Mouse (Mus musculus) heart, adult 2 months (tissue): ENCODE results near the gene Gfra1. TPM values are rescaled to one million over a fixed set of nuclear protein-coding genes. Genes with fewer than 3 reads are reported as not detected.

ENCODE experiments used
- DNase-seq, 2 experiments: peaks; one replicate each; pipeline ENCODE4 v3.0.0; 2021
- H3K27ac ChIP-seq: fragments of 200-600 bp; 2 replicates; pipeline ENCODE4 v1.8.1; 2022
- H3K27me3 ChIP-seq: fragments of 200-500 bp; 2 replicates; pipeline ENCODE4 v1.6.1; 2012; ENCODE audit warnings: mild to moderate bottlenecking, low read length, inconsistent platforms, mixed read lengths; ENCODE audit not compliant: control insufficient read depth, insufficient read depth
- H3K36me3 ChIP-seq: fragments of 200-500 bp; 2 replicates; pipeline ENCODE4 v1.6.1; 2012; ENCODE audit warnings: low read length, inconsistent platforms; ENCODE audit not compliant: control insufficient read depth, insufficient read depth
- H3K4me1 ChIP-seq: fragments of 200-500 bp; 2 replicates; pipeline ENCODE4 v1.6.1; 2011; ENCODE audit warnings: low read length; ENCODE audit not compliant: control insufficient read depth, insufficient read depth
- H3K4me3 ChIP-seq: fragments of 200-600 bp; 2 replicates; pipeline ENCODE4 v1.8.1; 2022
- H3K79me2 ChIP-seq: fragments of 200-500 bp; replicated peaks from 2 replicates; pipeline ENCODE4 v1.6.1; 2012; ENCODE audit warnings: mild to moderate bottlenecking, inconsistent platforms, low read length, moderate library complexity, mixed read lengths; ENCODE audit not compliant: control insufficient read depth, insufficient read depth
- H3K9ac ChIP-seq: fragments of 200-500 bp; 2 replicates; pipeline ENCODE4 v1.6.1; 2012; ENCODE audit warnings: low read depth, mild to moderate bottlenecking, control low read depth, inconsistent platforms, low read length, mixed read lengths
- CTCF ChIP-seq: fragments of 200-600 bp; IDR thresholded peaks from 2 replicates; pipeline ENCODE4 v1.8.1; 2022; ENCODE audit warnings: antibody characterized with exemption, mild to moderate bottlenecking, moderate library complexity
- EP300 ChIP-seq: fragments of 200-500 bp; IDR thresholded peaks from 2 replicates; pipeline ENCODE4 v1.6.1; 2011; ENCODE audit warnings: low read depth, low read length, control low read depth; ENCODE audit not compliant: insufficient read depth
- POLR2A ChIP-seq: fragments of 200-500 bp; IDR thresholded peaks from 2 replicates; pipeline ENCODE4 v1.6.1; 2011; ENCODE audit warnings: mild to moderate bottlenecking, low read depth, low read length, control low read depth; ENCODE audit not compliant: insufficient read depth
- WGBS: fragments of 180-500 bp; shearing (Covaris S2); methylation state at CpG from one replicate; pipeline ENCODE4 v1.1.7; 2018; 5-methylcytosine and 5-hydroxymethylcytosine counted together
- intact Hi-C: fragments of 180-260 bp; cut with DNase I; formaldehyde crosslinking; loops from one replicate; pipeline ENCODE4 v1.15.1; 2025
- polyA plus RNA-seq: library from polyadenylated mRNA; depleted of rRNA; stranded (reverse); fragments of >200 nt; gene quantifications from 2 replicates; pipeline ENCODE4 v1.2.3, GENCODE M21; 2012
- total RNA-seq, 2 experiments: library from RNA; stranded (reverse); gene quantifications; 2 replicates each; pipeline ENCODE4 v1.2.3; 2021

The Gfra1 gene
- total and polyA plus RNA-seq, 3 experiments, result 2.3 to 5.4 (median 4.1) TPM

GRCm38 (mm10) chr19:58424928-58425327 is 30.8 kb downstream of the Gfra1 start:
- Histone ChIP-seq H3K27me3 (no peaks in the 10 kb centered on the region), H3K4me3 (no peak overlapping the region), H3K4me1 (no peaks in the 10 kb centered on the region; the same call in 1 of the 2 replicates), H3K36me3 (no peaks in the 10 kb centered on the region), H3K79me2 (no peaks in the 10 kb centered on the region), H3K9ac (no peak overlapping the region), H3K27ac (no peak overlapping the region)
- DNase-seq, result no peak
- intact Hi-C loops, result no loop called here
- 83% methylated on average over 2 of the region's 2 CpGs for WGBS
- TF ChIP-seq CTCF, result no peak
- TF ChIP-seq EP300, result no peak
- no peak for TF ChIP-seq POLR2A

- no peak overlapping the region for H3K4me3 ChIP-seq
- H3K27me3 ChIP-seq, result no peaks in the 10 kb centered on the region
- no peaks in the 10 kb centered on the region for H3K36me3 ChIP-seq
- peak; percentile 16 to 28 for DNase-seq
- no peaks in the 10 kb centered on the region for H3K79me2 ChIP-seq
- 72% methylated on average over 3 of the region's 3 CpGs for WGBS
- H3K4me1 ChIP-seq, result no peaks in the 10 kb centered on the region; the same call in 1 of the 2 replicates
- intact Hi-C loops, result no loop called here
- H3K27ac ChIP-seq, result no peak overlapping the region
- no peak for TF ChIP-seq CTCF
- no peak for TF ChIP-seq EP300
- no peak for TF ChIP-seq POLR2A
- H3K9ac ChIP-seq, result no peak overlapping the region
Observed at GRCm38 (mm10) chr19:58424179-58424578, 31.5 kb downstream of the Gfra1 start.

- Histone ChIP-seq H3K9ac (no peak overlapping the region), H3K4me1 (no peaks in the 10 kb centered on the region), H3K79me2 (no peaks in the 10 kb centered on the region), H3K27ac (no peak overlapping the region), H3K36me3 (no peaks in the 10 kb centered on the region), H3K27me3 (no peaks in the 10 kb centered on the region), H3K4me3 (no peak overlapping the region)
- peak in 1 of 2 experiments; percentile 29 for DNase-seq
- intact Hi-C loops, result no loop called here
- no peak for TF ChIP-seq EP300
- no peak for TF ChIP-seq POLR2A
- TF ChIP-seq CTCF, result no peak
- WGBS, result 74% methylated on average over 4 of the region's 4 CpGs
Observed at GRCm38 (mm10) chr19:58422916-58423493, 32.7 kb downstream of the Gfra1 start.

- Histone ChIP-seq H3K27ac (no peak overlapping the region), H3K36me3 (no peaks in the 10 kb centered on the region), H3K9ac (no peak overlapping the region), H3K4me1 (no peaks in the 10 kb centered on the region), H3K27me3 (no peaks in the 10 kb centered on the region), H3K4me3 (no peak overlapping the region), H3K79me2 (no peaks in the 10 kb centered on the region)
- intact Hi-C loops, result no loop called here
- WGBS, result 53% methylated on average over 3 of the region's 3 CpGs
- DNase-seq, result no peak
- no peak for TF ChIP-seq POLR2A
- TF ChIP-seq CTCF, result no peak
- no peak for TF ChIP-seq EP300
Observed at GRCm38 (mm10) chr19:58419685-58420084, 36.0 kb downstream of the Gfra1 start.

GRCm38 (mm10) chr19:58419278-58419677 is 36.4 kb downstream of the Gfra1 start:
- no peak for DNase-seq
- H3K27ac ChIP-seq, result no peak overlapping the region
- intact Hi-C loops, result no loop called here
- H3K4me3 ChIP-seq, result no peak overlapping the region
- 92% methylated on average over 3 of the region's 3 CpGs for WGBS
- H3K36me3 ChIP-seq, result no peaks in the 10 kb centered on the region
- TF ChIP-seq POLR2A (no peak), CTCF (no peak), EP300 (no peak)
- H3K9ac ChIP-seq, result no peak overlapping the region
- H3K27me3 ChIP-seq, result no peaks in the 10 kb centered on the region
- no peaks in the 10 kb centered on the region for H3K4me1 ChIP-seq
- H3K79me2 ChIP-seq, result no peaks in the 10 kb centered on the region

- no peaks in the 10 kb centered on the region for H3K27me3 ChIP-seq
- TF ChIP-seq CTCF (no peak), EP300 (no peak), POLR2A (no peak)
- intact Hi-C loops, result no loop called here
Observed at GRCm38 (mm10) chr19:58415173-58415572, 40.5 kb downstream of the Gfra1 start.

More at GRCm38 (mm10) chr19:58415173-58415572, 40.5 kb downstream of the Gfra1 start:
- H3K79me2 ChIP-seq, result no peaks in the 10 kb centered on the region
- DNase-seq, result no peak
- no peak overlapping the region for H3K27ac ChIP-seq
- 75% methylated on average over 4 of the region's 4 CpGs for WGBS
- no peaks in the 10 kb centered on the region for H3K4me1 ChIP-seq
- no peaks in the 10 kb centered on the region for H3K36me3 ChIP-seq
- no peak overlapping the region for H3K4me3 ChIP-seq
- no peak overlapping the region for H3K9ac ChIP-seq
